Mouse (Mus musculus): ENCODE measurements around the gene Lmo2. TPM values are rescaled to one million over a fixed set of nuclear protein-coding genes. Genes with fewer than 3 reads are reported as not detected.

Gene Lmo2
- polyA plus RNA-seq, 1 experiment from 2014 or later = 13.0 TPM

- Histone ChIP-seq H3K27ac (no peak overlapping the region), H3K4me1 (no peaks in the 10 kb centered on the region), H3K9me3 (no peaks in the 10 kb centered on the region), H3K27me3 (no peaks in the 10 kb centered on the region; the same call in 1 of the 2 replicates), H3K36me3 (no peaks in the 10 kb centered on the region), H3K9ac (no peak overlapping the region), H3K4me2 (no peak overlapping the region), H3K4me3 (no peak overlapping the region)
- ATAC-seq (ENCODE audit: insufficient number of reproducible peaks, insufficient read depth, low FRiP score, low TSS enrichment, low read depth) = no peak
- WGBS = 72% methylated on average over 5 of the region's 5 CpGs
Measured at GRCm38 (mm10) chr2:103945571-103946092, 12.2 kb upstream of the Lmo2 start.

- ATAC-seq (ENCODE audit: insufficient number of reproducible peaks, insufficient read depth, low FRiP score, low TSS enrichment, low read depth) = no peak
- Histone ChIP-seq H3K27ac (no peak overlapping the region), H3K4me1 (no peaks in the 10 kb centered on the region)
Measured at GRCm38 (mm10) chr2:103946892-103947291, 10.9 kb upstream of the Lmo2 start.

GRCm38 (mm10) chr2:103947982-103948655, 9.7 kb upstream of the Lmo2 start:
- Histone ChIP-seq H3K4me3 (no peak overlapping the region), H3K9me3 (no peaks in the 10 kb centered on the region), H3K36me3 (no peaks in the 10 kb centered on the region), H3K27me3 (no peaks in the 10 kb centered on the region), H3K4me1 (no peaks in the 10 kb centered on the region), H3K27ac (no peak overlapping the region), H3K9ac (no peak overlapping the region), H3K4me2 (no peak overlapping the region)
- WGBS = 56% methylated on average over 8 of the region's 8 CpGs
- no peak for ATAC-seq (ENCODE audit: insufficient number of reproducible peaks, insufficient read depth, low FRiP score, low TSS enrichment, low read depth)

More at GRCm38 (mm10) chr2:103946892-103947291, 10.9 kb upstream of the Lmo2 start:
- H3K9ac ChIP-seq = no peak overlapping the region
- H3K9me3 ChIP-seq = no peaks in the 10 kb centered on the region
- no peak overlapping the region for H3K4me3 ChIP-seq
- no peaks in the 10 kb centered on the region for H3K36me3 ChIP-seq
- no peaks in the 10 kb centered on the region for H3K27me3 ChIP-seq
- WGBS = 80% methylated on average over 8 of the region's 8 CpGs
- no peak overlapping the region for H3K4me2 ChIP-seq

- H3K4me2 ChIP-seq = no peak overlapping the region
- ATAC-seq (ENCODE audit: insufficient number of reproducible peaks, insufficient read depth, low FRiP score, low TSS enrichment, low read depth) = no peak
- 90% methylated on average over 6 of the region's 6 CpGs for WGBS
- no peak overlapping the region for H3K9ac ChIP-seq
- no peak overlapping the region for H3K27ac ChIP-seq
- H3K36me3 ChIP-seq = no peaks in the 10 kb centered on the region
- H3K4me3 ChIP-seq = no peak overlapping the region
- no peaks in the 10 kb centered on the region for H3K9me3 ChIP-seq
- H3K27me3 ChIP-seq = no peaks in the 10 kb centered on the region
- no peaks in the 10 kb centered on the region for H3K4me1 ChIP-seq
Measured at GRCm38 (mm10) chr2:103953050-103953835, 4.5 kb upstream of the Lmo2 start.

DNA sequence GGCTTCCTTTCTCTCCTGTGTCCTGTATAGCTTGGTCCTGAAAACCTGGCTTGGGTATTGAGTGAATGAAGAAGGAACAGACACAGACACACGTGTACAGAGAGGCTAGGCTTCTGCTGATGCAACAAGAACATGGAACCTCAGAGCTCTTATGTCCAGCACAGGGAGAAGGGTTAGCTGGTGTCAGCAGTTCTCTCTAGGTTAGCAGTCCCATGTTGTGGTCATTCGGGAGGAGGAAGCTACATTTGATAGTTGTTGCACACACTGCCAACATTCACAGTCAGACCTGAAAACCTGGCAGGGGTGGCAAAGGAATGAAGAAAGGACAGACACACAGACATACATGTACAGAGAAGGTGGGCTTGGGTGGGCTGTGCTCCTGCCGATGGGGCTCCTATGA, 2.1 kb upstream of the Lmo2 start:
- no peaks in the 10 kb centered on the region for H3K36me3 ChIP-seq
- H3K4me3 ChIP-seq = no peak overlapping the region
- no peak overlapping the region for H3K4me2 ChIP-seq
- no peak for ATAC-seq (ENCODE audit: insufficient number of reproducible peaks, insufficient read depth, low FRiP score, low TSS enrichment, low read depth)
- H3K9me3 ChIP-seq = no peaks in the 10 kb centered on the region
- no peak overlapping the region for H3K27ac ChIP-seq
- 82% methylated on average over 3 of the region's 3 CpGs for WGBS
- H3K27me3 ChIP-seq = no peaks in the 10 kb centered on the region
- no peaks in the 10 kb centered on the region for H3K4me1 ChIP-seq
- no peak overlapping the region for H3K9ac ChIP-seq

GRCm38 (mm10) chr2:103956867-103957266, 919 bp upstream of the Lmo2 start:
- no peak overlapping the region for H3K9ac ChIP-seq
- no peaks in the 10 kb centered on the region for H3K36me3 ChIP-seq
- ATAC-seq (ENCODE audit: insufficient number of reproducible peaks, insufficient read depth, low FRiP score, low TSS enrichment, low read depth) = no peak
- H3K27ac ChIP-seq = no peak overlapping the region
- H3K27me3 ChIP-seq = no peaks in the 10 kb centered on the region
- 78% methylated on average over 6 of the region's 6 CpGs for WGBS
- no peaks in the 10 kb centered on the region for H3K9me3 ChIP-seq
- no peak overlapping the region for H3K4me3 ChIP-seq
- no peak overlapping the region for H3K4me2 ChIP-seq
- no peaks in the 10 kb centered on the region for H3K4me1 ChIP-seq

GRCm38 (mm10) chr2:103958634-103959033, 848 bp downstream of the Lmo2 start:
- 68% methylated on average over 3 of the region's 3 CpGs for whole genome bisulfite sequencing
- no peaks in the 10 kb centered on the region for H3K9me3 ChIP-seq
- H3K9ac ChIP-seq = no peak overlapping the region
- H3K27me3 ChIP-seq = no peaks in the 10 kb centered on the region
- no peak overlapping the region for H3K4me2 ChIP-seq
- H3K4me3 ChIP-seq = no peak overlapping the region
- H3K4me1 ChIP-seq = no peaks in the 10 kb centered on the region
- ATAC-seq (ENCODE audit: insufficient number of reproducible peaks, insufficient read depth, low FRiP score, low TSS enrichment, low read depth) = no peak
- H3K36me3 ChIP-seq = no peaks in the 10 kb centered on the region
- H3K27ac ChIP-seq = no peak overlapping the region

- no peaks in the 10 kb centered on the region for H3K4me1 ChIP-seq
- no peaks in the 10 kb centered on the region for H3K36me3 ChIP-seq
Measured at GRCm38 (mm10) chr2:103959066-103959465, 1.3 kb downstream of the Lmo2 start.

GRCm38 (mm10) chr2:103959574-103959973, 1.8 kb downstream of the Lmo2 start:
- Histone ChIP-seq H3K27me3 (no peaks in the 10 kb centered on the region), H3K4me2 (no peak overlapping the region), H3K9ac (no peak overlapping the region), H3K27ac (no peak overlapping the region), H3K36me3 (no peaks in the 10 kb centered on the region), H3K9me3 (no peaks in the 10 kb centered on the region), H3K4me1 (no peaks in the 10 kb centered on the region), H3K4me3 (no peak overlapping the region)
- WGBS = 86% methylated on average over 6 of the region's 6 CpGs
- ATAC-seq (ENCODE audit: insufficient number of reproducible peaks, insufficient read depth, low FRiP score, low TSS enrichment, low read depth) = no peak

More at GRCm38 (mm10) chr2:103959066-103959465, 1.3 kb downstream of the Lmo2 start:
- no peaks in the 10 kb centered on the region for H3K9me3 ChIP-seq
- no peak for ATAC-seq (ENCODE audit: insufficient number of reproducible peaks, insufficient read depth, low FRiP score, low TSS enrichment, low read depth)
- WGBS = 92% methylated on average over 5 of the region's 5 CpGs
- no peaks in the 10 kb centered on the region for H3K27me3 ChIP-seq
- no peak overlapping the region for H3K4me3 ChIP-seq
- H3K27ac ChIP-seq = no peak overlapping the region
- H3K9ac ChIP-seq = no peak overlapping the region
- H3K4me2 ChIP-seq = no peak overlapping the region

DNA sequence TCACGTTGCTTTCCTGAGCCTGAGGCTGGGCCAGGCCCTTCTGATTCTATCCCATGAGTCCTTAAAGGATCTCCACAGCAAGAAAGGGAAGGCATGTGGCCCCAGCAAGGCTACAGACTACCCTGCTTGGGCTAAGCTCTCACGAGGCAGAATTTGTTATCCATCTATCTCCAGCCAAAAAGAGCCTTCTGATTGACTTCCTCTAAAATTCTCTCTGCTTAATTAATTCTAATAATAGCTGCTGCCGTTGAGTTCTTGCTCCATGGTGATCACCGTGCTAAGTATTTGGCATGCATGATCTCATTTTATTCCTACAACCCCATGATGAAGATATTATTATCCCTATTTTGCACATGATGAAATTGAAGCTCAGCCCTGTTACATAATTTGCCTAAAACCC, 4.6 kb downstream of the Lmo2 start:
- 74% methylated on average over 4 of the region's 4 CpGs for WGBS
- no peak for ATAC-seq (ENCODE audit: insufficient number of reproducible peaks, insufficient read depth, low FRiP score, low TSS enrichment, low read depth)
- H3K27me3 ChIP-seq = peaks cover 16% of the 10 kb centered on the region
- no peak overlapping the region for H3K4me3 ChIP-seq
- no peak overlapping the region for H3K4me2 ChIP-seq
- H3K27ac ChIP-seq = no peak overlapping the region
- no peaks in the 10 kb centered on the region for H3K9me3 ChIP-seq
- no peaks in the 10 kb centered on the region for H3K4me1 ChIP-seq
- no peak overlapping the region for H3K9ac ChIP-seq
- H3K36me3 ChIP-seq = no peaks in the 10 kb centered on the region

DNA sequence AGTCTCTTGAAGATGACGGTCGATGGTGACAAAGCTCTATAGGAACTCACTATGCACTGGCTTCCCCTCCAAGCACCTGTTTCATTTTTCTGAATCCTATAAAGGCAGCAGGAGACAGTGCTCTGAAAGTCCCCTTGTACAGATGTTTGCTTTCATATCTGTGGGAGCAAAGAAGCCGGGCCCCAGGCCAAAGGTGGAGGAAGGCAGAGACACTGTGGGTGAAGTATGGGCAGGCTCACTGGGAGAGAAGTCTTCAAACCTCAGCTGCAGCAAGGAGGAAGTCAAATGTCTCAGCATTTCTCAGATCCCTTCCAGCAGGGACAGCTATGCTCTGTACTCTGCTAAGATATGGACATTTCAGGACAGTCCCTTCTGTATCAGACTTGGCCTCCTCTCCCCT, 7.6 kb downstream of the Lmo2 start:
- 90% methylated on average over 3 of the region's 3 CpGs for WGBS
- no peak overlapping the region for H3K4me3 ChIP-seq
- ATAC-seq (ENCODE audit: insufficient number of reproducible peaks, insufficient read depth, low FRiP score, low TSS enrichment, low read depth) = no peak
- H3K9ac ChIP-seq = no peak overlapping the region
- H3K4me2 ChIP-seq = no peak overlapping the region
- no peaks in the 10 kb centered on the region for H3K9me3 ChIP-seq
- H3K27me3 ChIP-seq = peaks cover 43% of the 10 kb centered on the region
- H3K4me1 ChIP-seq = peaks cover 8% of the 10 kb centered on the region
- no peak overlapping the region for H3K27ac ChIP-seq
- no peaks in the 10 kb centered on the region for H3K36me3 ChIP-seq

DNA sequence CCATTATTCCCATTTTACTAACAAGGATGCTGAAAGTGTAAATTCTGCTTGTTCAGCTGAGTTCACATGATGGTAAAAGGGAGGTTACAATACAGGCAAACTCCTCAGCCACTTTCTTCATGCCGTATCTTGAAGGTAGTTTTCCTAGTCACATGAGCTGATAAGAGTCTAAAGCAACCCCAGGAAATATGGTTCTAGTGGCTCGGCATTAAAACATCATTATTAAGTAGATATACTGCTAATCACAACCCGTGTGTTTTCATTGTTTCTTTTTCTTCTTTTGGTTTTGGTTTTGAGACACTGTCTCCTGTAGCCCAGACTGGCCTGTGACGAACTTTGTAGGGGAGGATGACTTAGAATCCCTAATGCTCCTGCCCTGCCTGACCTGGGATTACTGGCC, 10.4 kb downstream of the Lmo2 start:
- H3K4me1 ChIP-seq = peaks cover 18% of the 10 kb centered on the region
- peaks cover 71% of the 10 kb centered on the region for H3K27me3 ChIP-seq
- no peak overlapping the region for H3K9ac ChIP-seq
- no peak for ATAC-seq (ENCODE audit: insufficient number of reproducible peaks, insufficient read depth, low FRiP score, low TSS enrichment, low read depth)
- H3K36me3 ChIP-seq = no peaks in the 10 kb centered on the region
- 62% methylated on average over 4 of the region's 4 CpGs for WGBS
- H3K9me3 ChIP-seq = no peaks in the 10 kb centered on the region
- no peak overlapping the region for H3K27ac ChIP-seq
- no peak overlapping the region for H3K4me3 ChIP-seq
- no peak overlapping the region for H3K4me2 ChIP-seq
